Mouse (Mus musculus): ENCODE results near the gene 1700020N01Rik. TPM values are rescaled to one million over a fixed set of nuclear protein-coding genes. Genes with fewer than 3 reads are reported as not detected.

1700020N01Rik gene
- total RNA-seq, 2 experiments from 2014 or later, result not detected

DNA sequence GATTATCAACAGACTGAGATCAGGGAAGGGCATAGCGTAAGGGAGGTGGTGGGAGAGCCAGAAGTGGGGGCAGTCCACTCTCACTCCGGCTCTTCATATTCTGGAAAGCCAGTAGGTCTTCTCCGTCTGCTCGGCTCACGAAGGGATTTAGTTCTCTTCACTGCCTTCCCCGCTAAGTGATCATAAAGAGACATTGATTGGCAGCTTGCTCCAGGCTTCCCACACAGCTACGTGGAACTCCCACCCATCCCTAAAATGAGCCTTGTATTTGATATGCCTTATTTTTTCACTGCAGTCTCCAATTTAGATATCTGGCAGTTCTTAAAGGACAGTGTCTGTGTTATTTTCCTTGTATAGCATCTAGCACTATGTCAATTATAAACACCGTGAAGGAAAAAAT is 11.5 kb downstream of the 1700020N01Rik start:
- no peak for DNase-seq

- peak; percentile 32 to 45 for DNase-seq
Observed at GRCm38 (mm10) chr10:21605011-21605571, 12.1 kb downstream of the 1700020N01Rik start.

- no peak for DNase-seq
Observed at GRCm38 (mm10) chr10:21605601-21606000, 12.7 kb downstream of the 1700020N01Rik start.

- peak; percentile 89 to 90 for DNase-seq
Observed at GRCm38 (mm10) chr10:21606931-21607330, 14.0 kb downstream of the 1700020N01Rik start.

GRCm38 (mm10) chr10:21609583-21609982 is 16.6 kb downstream of the 1700020N01Rik start:
- peak; percentile 73 to 76 for DNase-seq

GRCm38 (mm10) chr10:21613021-21613860 is 20.3 kb downstream of the 1700020N01Rik start:
- peak in 1 of 2 experiments; percentile 22 for DNase-seq

- no peak for DNase-seq
Observed at GRCm38 (mm10) chr10:21614520-21614919, 21.6 kb downstream of the 1700020N01Rik start.

DNA sequence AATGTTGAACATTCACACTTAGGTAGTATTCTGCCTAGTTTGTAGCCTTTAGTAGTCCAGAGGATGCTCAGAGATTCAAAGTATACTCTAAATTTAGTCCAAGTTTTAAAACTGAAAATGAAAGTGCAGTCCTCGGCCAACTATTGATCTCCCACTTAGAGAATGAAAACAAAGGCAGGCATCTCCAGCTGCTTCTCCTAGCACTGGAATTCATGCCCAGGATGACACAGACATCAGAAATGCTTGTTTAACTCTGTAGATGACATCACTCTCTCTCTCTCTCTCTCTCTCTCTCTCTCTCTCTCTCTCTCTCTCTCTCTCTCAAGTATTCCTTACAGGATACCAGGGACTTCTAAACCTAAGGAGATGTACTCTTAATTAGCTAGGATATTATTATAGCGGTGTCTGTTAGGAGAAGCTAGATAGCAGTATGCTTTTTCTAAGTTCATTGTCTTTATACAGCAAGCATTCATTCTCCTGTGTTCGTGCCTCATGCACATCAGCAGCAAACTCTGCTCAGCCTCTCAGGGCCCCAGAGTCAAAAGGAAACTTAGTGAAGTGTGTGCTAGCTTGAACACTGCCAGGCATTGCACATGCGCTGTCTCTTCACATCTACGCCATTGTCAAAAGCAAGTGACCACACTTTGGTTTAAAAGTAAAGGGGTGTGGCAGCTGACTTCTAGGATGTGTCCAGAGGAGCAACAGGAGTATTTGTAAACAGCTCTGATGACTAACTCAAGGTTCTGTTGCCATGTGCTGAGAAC is 26.0 kb downstream of the 1700020N01Rik start:
- DNase-seq, result no peak

DNA sequence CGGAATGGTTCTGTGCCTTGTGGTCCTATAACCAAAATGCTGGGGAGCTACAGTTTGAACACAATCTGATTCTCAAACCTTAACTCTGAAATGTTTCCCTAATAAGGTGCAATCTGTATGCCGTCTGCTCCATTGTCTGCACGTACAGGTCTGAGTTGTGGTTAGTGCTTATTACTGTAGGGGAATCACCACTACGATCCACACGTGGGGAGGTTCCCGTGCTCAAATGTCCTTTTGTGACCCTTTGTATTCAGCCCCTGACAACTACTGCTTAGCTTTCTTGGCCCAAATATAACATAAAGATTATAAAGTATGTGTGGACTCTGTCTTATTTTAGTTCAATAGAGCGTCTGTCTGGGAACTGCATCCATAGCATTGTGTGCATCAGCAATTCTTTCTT is 29.1 kb downstream of the 1700020N01Rik start:
- no peak for DNase-seq

GRCm38 (mm10) chr10:21628555-21628954 is 35.6 kb downstream of the 1700020N01Rik start:
- peak; percentile 79 to 81 for DNase-seq

- no peak for DNase-seq
Observed at GRCm38 (mm10) chr10:21629031-21629740, 36.2 kb downstream of the 1700020N01Rik start.

GRCm38 (mm10) chr10:21631481-21631880 is 38.5 kb downstream of the 1700020N01Rik start:
- no peak for DNase-seq

- DNase-seq, result no peak
Observed at GRCm38 (mm10) chr10:21632687-21633086, 39.7 kb downstream of the 1700020N01Rik start.

DNA sequence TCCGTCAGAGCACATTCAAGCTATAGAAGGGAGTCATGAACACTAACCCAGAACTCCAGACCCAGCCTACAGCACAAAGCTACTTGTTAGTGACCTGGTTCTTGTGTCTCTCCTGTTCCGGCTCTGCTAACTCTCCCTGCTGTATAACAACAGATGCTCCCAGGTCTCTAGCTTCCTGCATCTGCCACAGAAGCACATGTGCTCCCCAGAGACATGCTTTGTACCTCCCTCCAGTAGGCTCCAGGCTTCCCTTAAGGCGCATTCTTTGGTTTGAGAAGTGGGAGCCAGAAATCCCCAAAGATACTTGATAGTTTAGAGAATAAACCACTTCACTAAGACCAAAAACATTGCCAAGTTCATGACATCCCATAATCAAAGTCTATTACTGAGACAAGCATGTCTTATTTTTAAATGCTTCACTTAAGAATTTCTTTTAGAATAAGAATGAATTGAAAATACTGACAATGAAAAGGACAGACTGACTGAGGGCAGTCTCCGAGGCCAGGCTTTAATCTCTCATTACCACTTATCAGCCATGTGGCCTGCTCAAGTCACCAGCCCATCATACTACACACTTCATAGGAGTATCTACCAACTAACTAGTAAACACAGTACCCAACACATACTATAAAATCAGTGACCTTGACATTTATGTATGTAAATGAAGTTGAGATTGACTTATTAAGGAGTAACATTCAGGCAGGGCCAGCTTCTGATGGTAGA is 43.2 kb downstream of the 1700020N01Rik start:
- no peak for DNase-seq

- DNase-seq, result peak; percentile 10 to 42
Observed at GRCm38 (mm10) chr10:21636711-21637081, 43.8 kb downstream of the 1700020N01Rik start.

- DNase-seq, result no peak
Observed at GRCm38 (mm10) chr10:21651388-21651787, 58.4 kb downstream of the 1700020N01Rik start.

GRCm38 (mm10) chr10:21652426-21653345 is 59.7 kb downstream of the 1700020N01Rik start:
- DNase-seq, result no peak

- DNase-seq, result peak in 1 of 2 experiments; percentile 7
Observed at GRCm38 (mm10) chr10:21653469-21653868, 60.5 kb downstream of the 1700020N01Rik start.

DNA sequence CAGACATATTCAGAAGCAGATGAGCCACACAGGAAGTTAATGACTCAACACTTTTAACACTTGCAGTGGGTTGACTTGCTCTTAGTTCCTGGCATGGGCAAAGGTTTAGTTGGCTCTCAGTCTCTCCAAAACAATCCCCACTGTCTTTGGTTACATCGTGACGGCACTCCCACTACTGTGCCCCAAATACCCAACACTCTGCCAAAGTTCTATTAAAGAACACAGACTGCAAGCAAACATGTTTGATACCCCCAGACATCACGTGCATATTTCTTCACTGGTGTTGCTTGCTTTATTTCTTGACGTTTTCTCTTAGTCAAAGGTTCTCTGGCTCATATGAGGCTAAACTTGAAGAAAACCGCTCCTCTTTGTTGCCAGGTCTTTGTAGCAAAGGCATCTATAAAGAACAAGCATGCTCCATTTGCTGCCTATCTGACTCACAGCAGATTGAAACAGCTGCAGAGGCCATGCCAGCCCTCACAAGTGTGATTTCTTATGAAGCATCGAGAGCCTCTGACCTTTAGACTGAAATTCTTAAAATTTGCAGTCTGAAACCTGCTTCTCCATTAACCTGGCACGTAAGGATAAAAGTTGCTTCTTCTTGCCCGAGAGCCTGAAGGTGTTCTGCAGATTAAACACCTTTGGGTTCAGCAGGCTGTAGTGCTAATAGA is 66.8 kb downstream of the 1700020N01Rik start:
- DNase-seq, result no peak

- DNase-seq, result peak; percentile 46 to 59
Observed at GRCm38 (mm10) chr10:21668976-21669375, 76.0 kb downstream of the 1700020N01Rik start.

All from adrenal gland, postnatal 36 days (tissue).